Mouse (Mus musculus) induced T-regulatory cell, adult 2 months (primary cell): ENCODE results near the gene Sdhb.

ENCODE experiments used
- DNase-seq: peaks from one replicate; pipeline ENCODE4 v3.0.0-alpha.2; 2012; ENCODE audit warnings: low read depth

The Sdhb gene

DNA sequence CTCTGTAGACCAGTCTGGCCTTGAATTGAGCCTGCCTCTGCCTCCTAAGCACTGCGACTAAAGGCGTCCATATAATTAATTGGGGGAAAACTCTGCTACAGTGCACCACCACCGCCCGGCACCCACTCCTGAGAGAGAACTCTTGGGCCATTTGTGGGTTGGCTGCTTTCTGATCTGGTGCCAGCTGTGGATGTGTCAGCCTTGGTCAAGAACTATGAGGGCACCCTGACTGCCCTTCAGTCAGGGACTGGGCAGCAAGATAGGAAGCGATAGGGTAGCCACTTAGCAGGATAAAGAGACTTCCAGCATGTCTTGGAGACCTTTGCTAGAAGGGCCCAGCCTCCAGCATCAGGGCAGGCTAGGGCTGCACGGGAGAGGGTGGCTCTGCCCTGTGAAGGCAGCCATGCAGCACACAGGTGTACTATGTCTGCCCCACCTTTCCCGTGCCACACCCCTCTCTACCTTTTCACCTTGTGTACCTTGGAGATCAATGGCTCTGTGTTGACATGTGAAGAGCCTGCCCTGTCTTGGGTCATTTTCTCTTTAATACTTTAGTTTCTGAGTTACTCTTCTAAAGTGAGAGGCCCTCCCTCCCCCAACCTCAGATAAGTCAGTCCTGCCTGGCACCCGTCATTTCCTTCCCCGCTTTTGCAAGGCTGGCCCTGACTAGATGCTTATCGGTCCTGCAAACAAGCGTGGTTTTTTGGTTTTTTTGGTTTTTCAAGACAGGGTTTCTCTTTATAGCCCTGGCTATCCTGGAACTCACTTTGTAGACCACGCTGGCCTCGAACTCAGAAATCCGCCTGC is 17.1 kb downstream of the Sdhb start:
- peak; percentile 56 for DNase-seq

DNA sequence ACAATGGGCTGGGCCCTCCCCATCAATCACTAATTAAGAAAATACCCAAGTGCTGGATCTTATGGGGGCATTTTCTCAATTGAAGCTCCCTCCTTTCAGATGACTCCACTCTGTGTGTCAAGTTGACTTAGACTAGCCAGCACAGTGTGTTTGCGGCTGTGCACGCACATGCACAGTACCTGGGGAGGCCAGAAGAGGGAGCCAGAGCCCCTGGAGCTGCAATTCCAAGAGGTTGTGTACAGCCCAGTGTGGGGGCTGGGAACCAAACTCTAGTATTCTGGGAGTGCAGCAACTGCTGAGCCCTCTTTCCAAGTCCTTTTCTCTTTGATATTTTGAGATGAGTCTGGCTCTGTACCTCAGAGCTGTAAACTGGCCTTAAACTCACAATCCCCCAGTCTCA is 20.6 kb downstream of the Sdhb start:
- no peak for DNase-seq

DNA sequence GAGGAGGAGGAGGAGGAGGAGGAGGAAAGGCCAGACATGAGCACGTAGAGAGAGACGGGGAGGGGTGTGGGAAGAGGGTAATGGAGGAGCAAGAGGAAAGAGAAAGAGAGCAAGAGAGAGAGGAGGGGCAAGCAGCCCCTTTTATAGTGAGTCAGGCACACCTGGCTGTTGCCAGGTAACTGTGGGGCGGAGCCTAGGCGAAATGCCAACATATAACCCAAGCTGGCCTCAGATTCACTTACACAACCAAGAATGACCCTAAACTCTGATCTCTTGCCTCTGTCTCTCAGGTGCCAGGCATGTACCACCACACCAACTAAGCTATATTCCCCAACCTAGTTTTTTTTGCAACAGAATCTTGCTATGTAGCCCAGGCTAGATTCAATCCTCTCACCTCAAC is 21.8 kb downstream of the Sdhb start:
- peak; percentile 27 for DNase-seq

DNA sequence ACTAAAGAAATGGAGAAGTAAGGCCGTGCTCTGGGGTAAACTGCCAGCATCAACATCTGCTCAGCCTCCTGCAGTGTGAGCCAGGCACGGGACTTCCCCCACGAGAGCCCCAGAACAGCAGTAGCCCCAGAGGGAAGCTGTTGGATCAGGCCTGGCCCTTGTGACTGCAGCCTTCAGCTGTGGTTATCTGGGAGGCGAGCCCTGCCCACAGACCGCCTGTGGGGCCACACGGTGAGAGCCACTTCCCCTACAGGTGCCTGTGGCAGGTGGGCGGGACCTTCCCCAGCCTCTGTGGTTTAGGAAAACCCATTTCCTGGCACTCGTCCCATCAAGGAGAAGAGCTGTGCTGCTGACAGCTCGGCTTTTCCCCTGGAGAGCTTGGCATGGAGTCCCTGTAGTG is 22.4 kb downstream of the Sdhb start:
- peak; percentile 80 for DNase-seq

DNA sequence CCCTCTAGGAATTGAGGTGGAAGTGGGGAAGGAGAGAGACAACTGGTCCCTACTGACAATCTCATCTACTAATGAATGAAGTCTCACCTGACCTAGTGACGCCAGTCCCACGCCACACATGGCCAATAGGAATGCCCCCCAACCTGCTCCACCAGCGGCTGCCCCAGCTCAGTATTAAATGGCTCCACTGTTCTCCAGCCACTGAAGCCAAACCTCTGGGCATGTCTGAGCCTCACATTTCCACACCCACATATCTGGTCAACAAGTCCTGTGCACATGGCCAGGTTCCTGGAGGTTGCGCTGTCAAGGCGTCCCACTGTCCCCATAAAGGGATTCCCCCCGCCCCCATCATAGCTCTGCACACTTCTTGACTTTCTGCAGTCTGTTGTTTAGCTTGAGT is 23.5 kb downstream of the Sdhb start:
- peak; percentile 29 for DNase-seq

DNA sequence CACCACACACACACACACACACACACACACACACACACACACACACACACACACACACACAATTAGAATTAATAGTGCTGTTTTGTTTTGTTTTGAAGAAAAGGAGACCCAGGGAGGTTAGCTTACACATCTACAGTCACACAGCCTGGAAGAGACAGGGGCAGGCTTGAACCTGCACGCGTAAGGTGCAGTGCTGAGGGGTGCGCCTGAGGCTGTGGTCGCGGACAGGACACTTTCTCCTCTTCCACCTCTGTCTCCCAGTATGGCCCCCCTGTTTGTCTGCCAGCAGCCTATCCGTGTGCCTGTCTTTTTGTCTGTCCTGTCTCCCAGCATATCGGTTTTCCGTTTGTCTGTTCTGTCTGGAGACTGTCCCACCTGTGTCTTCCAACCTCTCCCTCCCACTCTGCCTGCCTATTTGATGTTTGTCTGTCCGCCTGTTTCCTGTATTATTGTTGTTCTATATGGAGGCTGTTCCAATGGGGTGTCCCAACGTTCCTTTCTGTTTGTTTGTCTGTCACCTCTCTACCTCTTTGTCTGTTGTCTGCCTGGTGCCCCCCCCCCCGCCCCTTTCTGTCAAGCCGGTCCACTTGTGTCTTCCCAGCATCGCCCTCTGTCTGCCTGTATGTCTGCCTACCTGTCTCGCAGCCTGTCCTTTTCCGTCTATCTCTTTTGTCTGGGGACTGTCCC is 25.2 kb downstream of the Sdhb start:
- DNase-seq = no peak

DNA sequence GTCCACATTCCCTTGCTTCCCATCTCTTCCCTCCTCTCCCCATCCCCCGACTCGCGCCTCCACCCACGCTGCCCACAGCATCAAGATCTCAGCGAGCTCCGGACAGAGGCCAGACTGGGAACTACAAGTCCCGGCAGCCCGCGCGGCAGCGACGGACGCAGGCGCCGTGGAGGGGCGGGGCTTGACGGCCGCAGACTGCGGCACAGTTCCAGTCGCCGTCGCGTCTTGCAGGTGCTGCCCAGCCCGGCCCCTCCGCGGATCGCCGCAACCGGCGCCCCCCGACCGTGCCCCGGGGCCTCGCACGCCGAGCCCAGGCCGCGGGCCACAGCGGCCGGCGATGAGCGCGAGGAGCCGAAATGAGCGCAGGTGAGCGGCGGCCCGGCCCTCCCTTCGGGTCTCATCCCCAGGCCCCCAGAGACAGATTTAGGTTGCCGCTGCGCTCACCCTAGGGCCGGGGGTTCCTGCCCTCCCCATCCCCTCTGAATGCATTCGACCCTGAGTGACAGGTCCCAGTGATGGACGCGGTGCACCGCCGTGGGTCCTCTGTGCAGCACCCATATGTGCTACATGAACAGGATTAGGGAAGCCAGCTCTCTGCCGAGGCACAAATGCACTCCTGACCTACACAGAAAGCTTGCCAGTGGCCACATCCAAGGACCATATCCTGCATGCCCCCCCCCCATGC is 25.9 kb downstream of the Sdhb start, which contains the start of gene Atp13a2:
TSS of gene Atp13a2 (plus strand) at position 163 of the 685 bp plus-strand sequence.
- peak; percentile 90 for DNase-seq

DNA sequence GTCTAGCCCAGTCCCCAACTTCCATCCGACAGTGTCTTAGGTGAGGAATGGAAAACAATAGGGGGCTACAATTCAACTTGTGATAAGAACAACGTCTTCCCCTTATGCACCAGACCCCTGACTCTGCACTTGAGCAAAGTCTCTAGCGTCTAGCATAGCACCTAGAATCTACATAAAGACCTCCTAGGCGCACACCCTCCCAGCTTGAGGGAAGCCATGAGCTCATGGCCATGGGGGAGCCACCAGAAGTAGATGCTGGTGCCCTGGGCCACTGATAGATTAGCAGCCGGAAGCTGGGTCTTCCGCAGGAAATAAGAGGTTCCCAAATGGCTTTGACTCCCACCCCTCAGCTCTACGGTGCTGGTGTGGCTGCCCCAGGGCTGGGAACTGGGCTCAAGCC is 26.5 kb downstream of the Sdhb start:
- DNase-seq = peak; percentile 57

DNA sequence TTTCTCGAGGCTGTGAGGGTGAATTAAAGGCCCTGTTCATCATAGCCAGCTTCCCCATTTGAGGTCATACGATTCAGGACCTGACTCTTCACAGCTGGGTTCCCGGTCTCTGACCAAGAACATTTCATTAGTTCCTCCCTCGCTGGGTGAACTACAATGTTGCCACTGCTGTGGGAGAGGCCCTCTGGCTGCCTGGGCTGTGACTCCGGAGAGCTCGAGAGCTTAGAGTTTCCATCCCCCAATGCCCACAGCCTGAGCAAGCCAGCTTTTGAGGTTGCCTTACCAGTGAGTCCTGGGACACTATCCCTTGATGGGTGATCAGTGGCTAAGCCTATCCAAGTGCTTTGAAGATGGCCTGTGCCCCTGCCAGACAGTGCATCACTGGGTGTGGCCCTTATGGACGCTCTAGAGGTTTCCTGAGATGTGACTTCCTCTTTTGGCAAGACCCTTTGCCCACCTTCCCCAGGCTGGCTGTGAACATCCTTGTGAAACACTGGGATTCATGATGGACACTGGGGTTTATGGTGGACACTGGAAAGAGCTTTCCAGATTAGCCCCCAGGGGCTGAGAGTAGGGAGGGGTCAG is 27.8 kb downstream of the Sdhb start:
- peak; percentile 31 for DNase-seq

DNA sequence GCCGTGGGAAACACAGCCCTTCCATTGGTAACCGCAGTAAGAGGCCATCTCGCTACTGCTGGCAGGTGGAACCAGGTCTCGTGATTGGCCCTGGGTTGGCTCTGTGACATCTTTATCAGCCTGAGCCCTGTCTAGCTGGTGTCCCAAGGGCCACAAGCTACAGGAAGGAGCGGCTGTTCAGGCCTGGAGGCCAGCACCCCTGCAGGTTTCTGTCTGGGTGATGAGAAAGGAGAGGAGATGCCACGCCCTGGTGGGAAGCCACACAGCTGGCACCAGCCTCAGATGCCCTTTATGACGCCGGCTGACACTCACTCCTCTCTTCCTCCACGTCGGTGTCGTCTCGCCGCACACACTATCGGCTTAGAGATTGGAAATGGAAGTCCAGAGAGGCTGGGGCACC is 28.4 kb downstream of the Sdhb start:
- DNase-seq = peak; percentile 70

DNA sequence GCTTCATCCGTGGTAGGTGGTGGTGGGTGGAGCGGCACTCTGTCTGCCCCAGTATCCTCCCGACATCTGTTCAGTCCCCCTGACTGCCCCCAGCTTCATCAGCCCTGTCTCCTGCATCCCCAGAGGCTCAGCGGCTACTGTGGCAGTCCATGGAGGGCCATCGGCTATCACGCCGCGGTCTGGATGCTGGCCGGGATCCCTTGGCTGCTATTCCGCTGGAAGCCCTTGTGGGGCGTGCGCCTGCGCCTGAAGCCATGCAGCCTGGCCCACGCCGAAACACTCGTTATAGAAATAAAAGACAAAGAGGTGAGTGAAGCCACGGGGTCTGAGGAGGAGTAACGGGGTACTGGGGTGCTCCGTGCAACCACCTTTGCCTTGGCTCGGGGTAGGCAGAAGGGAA is 31.2 kb downstream of the Sdhb start:
- DNase-seq = no peak

DNA sequence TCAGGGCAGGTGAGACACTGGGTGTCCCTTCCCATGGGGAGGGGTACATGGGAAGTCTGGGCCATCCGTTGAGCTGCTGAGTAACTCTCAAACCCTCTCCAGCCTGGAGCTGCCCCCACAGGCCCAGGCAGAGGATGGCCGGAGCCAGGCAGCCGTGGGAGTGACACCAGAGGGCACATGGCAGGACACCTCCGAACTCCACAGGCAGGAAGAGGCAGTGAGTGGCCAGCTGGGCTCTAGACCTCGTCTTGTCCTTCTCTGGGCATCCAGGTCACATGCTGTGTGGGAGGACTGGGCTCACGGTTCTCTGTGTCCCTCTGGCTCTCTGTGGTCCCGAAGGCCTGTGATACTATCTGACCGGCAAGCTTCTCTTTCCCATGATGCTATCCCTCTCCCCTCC is 32.8 kb downstream of the Sdhb start:
- DNase-seq = no peak

DNA sequence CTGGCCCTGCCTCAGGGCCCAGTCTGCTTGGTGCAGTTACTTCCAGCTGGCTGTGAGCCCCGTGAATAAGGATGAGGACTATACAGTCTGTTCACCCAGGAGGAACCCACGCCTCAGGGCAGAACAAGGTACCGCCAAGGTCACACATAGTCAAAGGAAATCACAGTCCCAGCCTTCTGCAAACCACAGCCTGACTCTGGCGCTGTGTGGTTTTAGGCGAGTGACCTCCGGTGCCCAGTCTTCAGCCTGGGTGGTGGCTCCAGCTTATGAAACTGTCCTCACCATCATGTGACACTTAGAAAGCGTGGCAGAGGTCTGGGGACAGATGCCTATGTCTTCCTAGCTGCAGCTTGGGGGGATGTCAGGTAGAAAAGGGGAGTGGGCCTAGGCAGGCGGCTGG is 34.8 kb downstream of the Sdhb start:
- no peak for DNase-seq

DNA sequence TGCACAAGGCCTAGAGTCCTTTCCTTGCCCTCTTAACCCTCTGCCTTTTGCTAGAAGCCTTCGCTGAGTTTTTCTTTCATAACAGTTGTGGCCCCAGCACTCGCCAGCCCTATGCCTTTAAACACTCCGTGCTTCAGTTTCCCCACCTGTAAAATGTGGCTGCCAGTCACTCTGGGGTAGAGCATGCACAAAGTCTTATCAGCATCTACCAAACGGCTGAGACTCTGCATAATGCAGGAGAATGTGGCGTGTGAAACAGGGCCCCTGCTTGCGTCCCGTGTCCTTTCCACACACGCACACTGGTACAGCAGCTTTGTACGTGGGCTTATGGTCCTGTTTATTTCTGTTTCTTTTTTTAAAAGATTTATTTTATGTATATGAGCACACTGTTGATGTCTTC is 35.8 kb downstream of the Sdhb start:
- DNase-seq = no peak

DNA sequence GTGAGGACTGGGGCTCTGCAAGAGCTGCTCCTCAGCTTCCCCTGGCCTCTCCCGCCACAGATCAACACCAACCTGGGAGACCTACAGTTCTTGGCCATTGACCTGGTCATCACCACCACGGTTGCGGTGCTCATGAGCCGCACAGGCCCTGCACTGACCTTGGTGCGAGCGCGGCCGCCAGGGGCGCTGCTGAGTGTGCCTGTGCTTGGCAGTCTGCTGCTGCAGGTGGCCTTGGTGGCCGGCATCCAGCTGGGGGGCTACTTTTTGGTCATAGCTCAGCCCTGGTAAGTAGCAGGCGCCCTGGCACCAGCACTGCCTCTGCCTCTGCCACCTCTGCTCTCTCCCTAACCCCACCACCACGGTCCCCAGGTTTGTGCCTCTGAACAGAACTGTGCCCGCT is 45.0 kb downstream of the Sdhb start:
- DNase-seq = no peak

DNA sequence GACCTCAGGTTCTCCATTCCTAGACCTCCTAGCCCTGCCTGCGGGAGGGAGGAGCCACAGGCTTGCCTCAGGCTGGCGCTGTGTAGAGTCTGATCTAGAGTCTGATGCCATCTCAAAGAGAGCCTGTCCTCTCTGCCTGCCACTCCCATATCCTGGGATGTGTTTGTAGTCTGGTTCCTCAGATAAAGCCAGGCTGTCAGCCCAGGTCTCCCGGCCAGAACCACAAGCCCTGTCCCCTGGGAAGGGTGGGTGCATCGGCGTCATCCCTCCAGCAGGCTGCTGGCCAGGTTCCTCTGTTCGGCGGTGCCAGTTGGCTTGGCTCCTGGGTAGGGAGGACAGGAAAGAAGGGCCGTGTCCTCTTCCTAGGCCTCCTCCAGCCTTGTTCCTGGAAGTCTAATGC is 47.0 kb downstream of the Sdhb start:
- DNase-seq = no peak

DNA sequence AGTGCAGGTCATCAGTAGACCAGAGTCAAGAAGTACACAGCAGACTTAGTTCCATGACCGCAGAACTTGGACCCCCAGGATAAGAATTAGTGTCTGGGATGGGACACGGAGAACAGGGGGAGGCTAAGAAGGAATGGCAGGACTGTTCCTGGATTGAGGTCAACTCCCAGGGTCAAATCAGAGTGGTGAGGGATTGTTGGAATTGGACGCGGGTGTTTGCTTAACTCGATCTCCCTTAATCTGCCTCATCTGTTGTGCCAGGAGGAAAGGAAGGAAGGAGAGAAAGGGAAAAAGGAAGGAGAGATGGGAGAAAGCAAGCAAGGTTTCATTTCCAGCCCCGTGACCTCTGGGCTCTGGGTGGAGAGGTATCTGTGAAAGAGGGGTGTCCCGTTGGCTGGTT is 49.1 kb downstream of the Sdhb start, which contains the start of gene Mfap2:
TSS of gene Mfap2 (plus strand) at position 301 of the 400 bp plus-strand sequence.
- no peak for DNase-seq

DNA sequence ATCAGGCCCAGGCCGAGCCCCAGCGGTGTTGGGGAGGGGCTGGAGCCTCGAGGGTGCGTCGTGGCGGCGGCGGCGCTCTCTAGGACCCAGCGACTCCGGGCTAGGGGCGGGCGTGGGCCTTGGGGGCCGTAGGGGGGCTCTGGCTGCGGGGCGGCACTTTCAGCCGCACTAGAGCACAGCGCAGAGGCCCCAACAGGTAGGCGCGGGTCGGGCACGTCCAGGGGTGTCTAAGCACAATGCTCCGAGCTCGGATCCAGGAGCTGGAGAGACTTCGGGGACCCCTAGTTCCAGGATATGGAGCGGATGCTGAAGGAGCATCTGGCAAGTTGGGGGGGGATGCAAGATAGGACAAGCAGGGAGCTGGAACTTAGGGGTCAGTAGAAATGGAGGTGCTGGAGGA is 49.5 kb downstream of the Sdhb start:
- DNase-seq = no peak

DNA sequence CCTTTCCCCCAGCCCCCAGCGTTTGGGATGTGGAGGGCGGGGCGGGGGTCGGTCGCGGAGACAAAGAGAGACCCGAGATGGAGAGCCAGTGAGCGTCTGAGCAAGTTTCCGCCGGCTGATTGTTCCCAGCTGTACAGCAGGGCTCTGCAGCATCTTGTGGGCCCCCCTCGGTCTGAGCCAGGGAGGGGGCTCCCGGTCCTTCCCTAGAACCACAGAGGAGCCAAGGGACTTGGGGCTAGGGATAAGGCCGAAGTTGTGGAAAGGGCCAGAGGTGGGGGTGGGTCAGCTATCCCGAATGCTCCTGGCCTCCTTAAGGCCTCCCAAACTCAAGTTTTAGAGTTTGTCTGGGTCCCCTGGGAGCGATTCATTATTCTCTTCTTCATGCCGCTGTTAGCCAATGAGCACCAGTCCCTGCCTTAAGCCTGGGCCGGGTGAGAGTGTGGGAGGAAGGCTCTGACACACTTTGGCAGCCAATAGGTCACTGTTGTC is 50.0 kb downstream of the Sdhb start:
- DNase-seq = no peak

DNA sequence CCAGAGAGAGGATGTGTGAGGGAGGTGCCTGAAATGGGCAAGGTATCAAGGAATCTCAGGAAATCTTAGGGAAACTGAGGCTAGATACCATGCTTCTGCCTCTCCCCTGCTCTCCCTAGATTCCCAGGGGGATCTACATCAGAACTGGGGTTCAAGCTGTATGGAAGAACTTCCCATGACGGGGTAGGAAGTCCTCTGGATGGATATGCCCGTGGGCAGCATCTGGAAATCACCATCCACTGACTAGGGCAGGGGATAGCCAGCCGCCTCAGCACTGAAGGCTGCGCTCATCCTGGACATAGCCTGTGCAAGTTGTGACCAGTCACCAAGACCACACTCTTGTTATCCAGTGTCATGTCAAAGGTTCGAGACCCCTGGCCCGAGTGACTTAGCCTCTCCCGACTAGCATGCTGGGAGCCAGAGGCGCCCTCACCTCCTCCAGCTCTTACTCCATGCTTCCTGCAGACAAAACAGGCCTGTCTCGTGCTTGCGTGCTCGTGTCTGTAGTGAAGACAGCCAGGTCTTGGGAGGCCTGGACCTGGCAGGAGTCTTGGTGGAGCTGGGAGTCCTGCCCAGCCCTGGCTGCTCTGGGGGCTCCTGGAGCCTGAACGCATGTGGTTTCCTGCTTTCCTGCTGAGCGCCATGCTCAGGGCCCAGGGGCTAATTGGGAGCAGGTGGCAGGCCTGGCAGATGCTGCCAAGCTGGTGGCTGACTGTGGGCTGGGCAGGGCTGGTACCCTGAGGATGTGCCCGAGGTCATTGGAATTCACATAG is 50.7 kb downstream of the Sdhb start:
- DNase-seq = no peak

DNA sequence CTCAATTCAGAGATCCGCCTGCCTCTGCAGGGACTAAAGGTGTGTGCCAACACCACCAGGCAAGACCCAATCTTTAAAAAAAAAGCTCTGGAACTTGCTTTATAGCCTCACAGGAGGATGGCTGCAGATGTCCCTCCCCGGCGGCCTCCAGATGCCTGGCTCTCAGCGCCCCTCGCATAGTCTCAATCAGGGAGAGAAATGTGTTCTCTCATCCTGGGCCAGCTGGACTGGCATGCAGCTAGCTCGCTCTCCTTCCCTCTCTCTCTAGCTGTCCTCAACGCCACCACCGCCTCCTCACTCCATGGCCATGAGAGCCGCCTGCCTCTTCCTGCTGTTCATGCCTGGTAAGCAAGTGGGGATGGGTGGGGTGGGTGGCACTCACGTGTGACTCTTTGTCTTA is 51.6 kb downstream of the Sdhb start:
- DNase-seq = no peak

DNA sequence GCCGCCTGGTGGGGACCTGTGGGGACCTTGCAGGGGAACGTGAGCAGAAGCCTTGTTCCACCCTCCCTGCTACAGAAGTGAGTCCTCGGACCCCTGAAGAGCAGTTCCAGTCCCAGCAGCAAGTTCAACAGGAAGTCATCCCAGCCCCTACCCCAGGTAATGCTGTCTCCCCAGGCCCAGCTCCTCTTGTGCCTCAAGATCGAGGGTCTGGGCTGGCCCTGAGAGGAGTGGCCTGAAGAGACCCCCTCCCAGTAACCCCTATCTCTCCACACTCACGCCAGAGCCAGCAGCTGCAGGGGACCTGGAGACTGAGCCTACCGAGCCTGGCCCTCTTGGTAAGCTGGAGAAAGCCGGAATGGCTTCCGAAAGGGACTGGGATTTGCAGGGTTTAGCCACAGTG is 53.1 kb downstream of the Sdhb start:
- DNase-seq = no peak
